Mouse (Mus musculus) gastrocnemius, adult 18-20 months (tissue): ENCODE measurements around the gene Gm609. TPM values are rescaled to one million over a fixed set of nuclear protein-coding genes. Genes with fewer than 3 reads are reported as not detected.
"Not testable (repeated sequence)": the region's sequence is repeated elsewhere in the genome, so short reads cannot be mapped to it uniquely, and the experiment has no call there.

Experiments used
- DNase-seq: peaks from one replicate; pipeline ENCODE4 v3.0.0; 2021; ENCODE audit warnings: low spot score
- long read RNA-seq, 2 experiments: library from polyadenylated mRNA; stranded (forward); transcript quantifications; one replicate each; pipeline ENCODE4 v2.0.0; 2021
- total RNA-seq, 2 experiments: library from RNA; stranded (reverse); gene quantifications; 2 replicates each; pipeline ENCODE4 v1.2.3; 2021

Gene Gm609
- total RNA-seq, result under 1 TPM in 1 of 2 experiments, not detected in 1; 0.09 TPM
- long read RNA-seq, experiment 1, result 0 reads
- long read RNA-seq, experiment 2, result 0 reads

DNA sequence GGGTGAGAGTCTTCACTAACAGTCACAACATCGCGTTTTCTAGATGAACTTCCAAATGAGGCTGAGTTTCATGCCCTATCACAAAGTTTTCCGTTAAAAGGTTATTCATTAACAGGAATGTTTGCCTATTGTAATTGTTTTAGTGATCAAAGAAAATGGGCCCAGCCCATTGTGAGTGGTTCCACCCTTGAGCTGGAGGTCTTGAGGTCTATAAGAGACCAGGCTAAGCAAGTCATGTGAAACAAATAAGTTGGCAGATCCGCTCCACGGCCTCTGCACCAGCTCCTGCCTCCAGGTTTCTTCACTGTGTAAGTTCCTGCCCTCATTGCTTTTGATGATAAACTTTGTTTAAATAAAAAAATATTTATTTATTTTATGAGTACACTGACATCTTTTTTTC is at the start of gene Gm609:
Gene Gm609, minus strand, starts transcription at position 43 of the 400 bp plus-strand sequence.
- DNase-seq, result no peak

- DNase-seq, result no peak
Observed at GRCm38 (mm10) chr16:45542108-45542507, 49.3 kb upstream of the Gm609 start.

GRCm38 (mm10) chr16:45538342-45538741 is 45.6 kb upstream of the Gm609 start:
- DNase-seq, result not testable (repeated sequence)

- no peak for DNase-seq
Observed at GRCm38 (mm10) chr16:45535009-45535408, 42.2 kb upstream of the Gm609 start, which contains the start of gene Slc9c1. TSS of gene Slc9c1 (plus strand) at chr16:45535309.

DNA sequence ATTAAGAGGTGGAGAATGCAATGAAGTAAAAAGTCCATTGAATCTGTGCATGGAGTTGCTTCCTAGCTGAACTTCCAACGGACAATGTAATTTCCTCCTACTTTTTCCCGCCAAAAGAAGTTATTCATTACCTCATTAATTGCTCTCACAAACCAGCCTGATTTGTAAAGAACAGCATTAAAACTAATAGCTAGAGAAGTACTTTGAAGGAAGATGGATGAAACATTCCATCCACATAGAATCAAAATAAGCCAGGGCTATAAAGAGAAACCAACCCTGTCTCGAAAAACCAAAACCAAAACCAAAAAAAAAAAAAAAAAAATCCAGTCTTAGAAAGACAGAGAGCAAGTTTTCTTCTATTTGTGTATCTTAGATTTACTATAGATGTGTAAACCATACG is 39.2 kb upstream of the Gm609 start, which contains the start of gene Gm17783:
Gene Gm17783, minus strand, starts transcription at position 101 of the 400 bp plus-strand sequence.
- DNase-seq, result no peak

GRCm38 (mm10) chr16:45525551-45525950 is 32.8 kb upstream of the Gm609 start:
- no peak for DNase-seq

DNA sequence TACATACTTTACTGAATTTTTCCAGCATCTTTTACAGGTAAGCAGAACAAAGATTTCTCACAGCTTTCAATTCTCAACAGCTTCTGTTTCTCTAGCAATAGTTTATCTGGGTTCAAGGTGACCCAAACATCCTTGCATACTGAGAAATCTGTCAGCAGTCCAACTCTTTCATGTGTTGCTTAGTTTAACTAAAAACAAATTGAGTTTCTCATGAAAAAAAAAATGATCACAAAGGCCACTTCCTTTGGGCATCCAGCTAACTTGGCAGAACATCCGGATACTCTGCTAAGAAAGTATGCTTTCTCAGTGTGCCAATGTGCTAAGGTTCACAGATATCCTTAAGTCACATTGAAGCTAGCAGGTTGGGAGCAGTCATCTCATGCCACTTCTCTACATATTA is 2.6 kb upstream of the Gm609 start:
- no peak for DNase-seq

DNA sequence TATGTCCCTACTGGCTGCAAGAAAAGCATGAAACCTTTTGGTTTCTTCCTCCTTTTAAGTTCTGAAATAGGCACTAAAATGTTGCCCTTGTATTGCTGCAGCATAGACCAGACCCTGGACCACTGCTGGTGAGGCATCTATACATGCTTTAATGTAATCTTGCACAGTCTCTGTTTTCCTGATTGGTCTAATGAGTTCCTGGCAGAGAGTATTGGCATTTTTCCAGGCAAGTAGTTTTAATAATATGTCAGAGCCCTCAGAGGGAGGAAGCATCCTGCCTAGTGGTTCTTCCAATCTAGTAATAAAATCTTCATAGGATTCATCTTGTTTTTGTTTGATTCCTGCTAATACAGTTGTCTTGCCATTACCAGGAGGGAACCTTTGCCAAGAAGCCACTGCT is 15.8 kb downstream of the Gm609 start:
- DNase-seq, result no peak

- not testable (repeated sequence) for DNase-seq
Observed at GRCm38 (mm10) chr16:45471836-45472235, 20.9 kb downstream of the Gm609 start.

DNA sequence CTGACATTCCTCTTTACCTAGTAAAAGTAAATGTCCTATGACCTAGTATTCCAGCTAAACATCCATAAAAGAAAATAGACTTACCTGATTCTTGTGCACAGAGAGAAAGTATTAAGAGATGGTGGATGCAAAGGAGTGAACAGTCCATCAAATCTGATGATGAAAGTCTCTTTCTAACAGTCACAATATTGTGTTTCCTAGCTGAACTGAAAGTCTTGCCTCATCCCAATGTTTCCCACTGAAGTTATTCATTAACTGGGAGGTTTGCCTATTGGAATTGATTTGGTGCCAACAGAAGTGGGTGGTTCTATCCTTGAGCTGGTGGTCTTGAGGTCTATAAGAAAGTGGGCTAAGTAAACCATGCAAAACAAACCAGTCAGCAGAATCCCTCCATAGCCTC is 38.0 kb downstream of the Gm609 start:
- DNase-seq, result no peak

DNA sequence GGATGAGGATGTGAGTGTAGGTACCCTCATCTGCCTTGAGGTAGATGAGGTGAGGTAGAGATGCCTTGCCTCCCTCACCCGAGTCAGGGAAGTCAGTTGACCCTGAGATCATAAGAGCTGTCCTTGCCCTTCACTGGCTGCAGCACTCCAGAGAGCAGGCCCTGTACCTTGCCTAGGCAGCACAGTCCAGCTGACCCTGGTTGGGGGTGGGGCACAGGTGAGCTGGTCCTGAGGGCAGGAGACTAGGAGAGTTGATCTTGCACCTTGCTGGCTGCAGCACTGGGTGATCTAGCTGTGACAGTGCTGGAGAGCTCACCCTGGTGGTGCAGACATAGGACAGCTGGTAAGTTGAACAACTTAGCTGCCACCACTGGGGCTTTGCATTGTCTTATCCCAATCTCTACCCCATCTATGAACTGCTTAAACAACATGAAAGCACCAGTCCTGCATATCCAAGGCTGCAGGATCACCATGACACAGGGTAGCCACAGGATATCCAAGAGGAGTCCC is 55.5 kb downstream of the Gm609 start:
- DNase-seq, result no peak

- DNase-seq, result no peak
Observed at GRCm38 (mm10) chr16:45435591-45435990, 57.2 kb downstream of the Gm609 start.

DNA sequence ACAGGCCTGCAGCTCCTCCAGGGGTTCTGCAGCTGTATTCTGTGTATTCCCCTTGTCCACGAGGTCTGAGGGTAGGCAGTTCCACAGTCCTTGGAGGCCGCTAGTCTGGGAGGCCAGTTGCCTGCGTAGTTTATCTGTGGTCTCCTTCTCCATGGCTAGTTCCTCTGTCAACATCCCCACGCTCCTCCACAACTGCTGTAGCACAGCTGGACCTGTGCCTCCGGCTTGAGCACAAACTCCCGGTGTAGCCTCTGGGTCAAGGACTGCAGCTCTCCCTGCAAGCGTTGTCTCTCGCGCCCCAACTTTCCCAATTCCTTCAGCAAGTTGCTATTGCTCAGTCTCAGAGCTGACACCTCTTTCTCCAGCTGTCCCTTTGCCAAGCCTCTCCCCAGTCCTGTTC is 65.1 kb downstream of the Gm609 start:
- DNase-seq, result no peak

DNA sequence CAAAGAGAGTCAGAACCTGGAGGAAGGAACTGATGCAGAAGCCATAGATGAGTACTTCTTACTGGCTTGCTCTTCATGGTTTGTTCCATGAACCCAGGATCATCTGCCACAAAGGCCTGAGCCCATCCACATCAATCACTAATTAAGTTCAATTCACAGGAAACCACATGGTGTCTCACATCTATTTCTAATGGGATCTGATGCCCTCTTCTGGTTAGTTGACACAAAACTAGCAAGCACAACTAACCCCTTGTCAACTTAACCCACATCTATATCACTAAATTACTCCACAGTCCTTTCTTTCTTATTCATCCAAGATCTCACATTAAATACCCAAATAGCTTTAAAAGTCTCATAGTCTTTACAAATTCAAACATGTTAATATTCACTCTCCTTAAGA is 79.3 kb downstream of the Gm609 start:
- no peak for DNase-seq

GRCm38 (mm10) chr16:45409064-45409446 is 83.7 kb downstream of the Gm609 start:
- not testable (repeated sequence) for DNase-seq

DNA sequence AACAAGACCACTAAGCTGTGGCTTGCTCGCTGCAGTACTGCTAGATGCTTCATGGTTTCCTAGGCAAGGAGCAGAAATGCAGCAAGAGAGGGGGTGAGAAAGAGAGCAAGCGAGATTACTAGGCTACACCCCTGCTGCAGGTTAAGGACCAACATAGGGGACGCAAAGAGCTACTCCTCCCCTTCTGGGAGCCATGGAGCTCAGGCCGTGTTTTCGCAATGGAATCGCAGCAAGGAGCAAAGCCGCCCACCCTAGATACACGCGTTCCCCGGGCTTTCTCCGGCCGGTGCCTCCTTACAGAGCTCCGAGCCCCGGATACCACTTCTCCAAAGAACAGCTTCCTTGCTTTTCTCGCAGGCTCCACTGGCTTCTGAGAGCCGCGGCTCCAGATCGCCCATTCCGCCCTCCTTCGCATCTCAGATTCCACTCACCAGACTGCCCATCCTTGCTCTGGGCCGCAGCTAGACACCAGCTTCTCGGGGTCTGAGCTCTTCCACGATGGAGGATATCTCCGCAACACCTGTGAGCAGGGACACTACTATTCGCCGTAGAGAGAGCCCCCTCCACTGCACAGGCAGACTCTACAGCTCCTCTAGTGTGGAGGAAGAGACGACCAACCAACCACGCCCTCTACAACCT is 84.2 kb downstream of the Gm609 start, which contains the start of gene Cd200:
Gene Cd200, minus strand, starts transcription at position 629 of the 639 bp plus-strand sequence.
- DNase-seq, result peak; percentile 20

GRCm38 (mm10) chr16:45407645-45408400 is 84.9 kb downstream of the Gm609 start:
- no peak for DNase-seq

GRCm38 (mm10) chr16:45407091-45407490 is 85.7 kb downstream of the Gm609 start:
- no peak for DNase-seq

DNA sequence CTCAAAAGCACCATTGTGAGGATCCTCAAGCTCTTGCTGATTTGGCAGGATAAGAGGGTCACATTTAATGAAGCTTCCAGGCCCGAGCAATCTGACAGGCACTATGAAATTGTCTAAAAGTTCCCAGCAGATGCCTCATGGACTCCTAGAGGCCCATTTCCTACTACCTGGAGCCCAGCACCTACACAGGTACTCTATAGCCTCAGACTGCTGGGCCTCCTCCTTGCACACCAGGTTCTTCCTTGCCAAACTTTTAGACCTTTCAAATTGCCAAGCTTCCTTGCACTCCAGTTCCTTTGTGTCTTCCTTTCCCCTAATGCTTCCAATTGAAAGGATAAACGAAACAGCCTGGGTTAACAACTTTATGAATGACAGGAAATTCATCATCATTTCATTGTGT is 89.8 kb downstream of the Gm609 start:
- no peak for DNase-seq

DNA sequence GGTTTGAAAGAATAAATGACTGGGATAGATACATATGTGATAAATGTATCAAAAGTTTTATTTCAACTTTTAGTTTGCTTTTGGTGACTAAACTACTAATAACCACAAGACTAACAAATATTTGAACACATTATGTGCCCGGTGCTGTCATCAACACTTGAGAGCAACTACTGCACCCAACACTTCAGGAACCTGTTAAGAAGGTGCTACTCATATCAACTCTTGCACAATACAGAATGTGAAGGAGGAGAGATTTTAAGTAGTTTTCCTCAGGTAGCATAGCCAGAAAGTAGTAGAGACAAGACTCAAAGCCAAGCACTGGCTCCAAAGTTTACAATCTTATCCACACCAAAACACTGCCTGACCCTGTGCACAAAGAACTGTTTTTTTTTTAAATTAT is 90.7 kb downstream of the Gm609 start:
- DNase-seq, result no peak

DNA sequence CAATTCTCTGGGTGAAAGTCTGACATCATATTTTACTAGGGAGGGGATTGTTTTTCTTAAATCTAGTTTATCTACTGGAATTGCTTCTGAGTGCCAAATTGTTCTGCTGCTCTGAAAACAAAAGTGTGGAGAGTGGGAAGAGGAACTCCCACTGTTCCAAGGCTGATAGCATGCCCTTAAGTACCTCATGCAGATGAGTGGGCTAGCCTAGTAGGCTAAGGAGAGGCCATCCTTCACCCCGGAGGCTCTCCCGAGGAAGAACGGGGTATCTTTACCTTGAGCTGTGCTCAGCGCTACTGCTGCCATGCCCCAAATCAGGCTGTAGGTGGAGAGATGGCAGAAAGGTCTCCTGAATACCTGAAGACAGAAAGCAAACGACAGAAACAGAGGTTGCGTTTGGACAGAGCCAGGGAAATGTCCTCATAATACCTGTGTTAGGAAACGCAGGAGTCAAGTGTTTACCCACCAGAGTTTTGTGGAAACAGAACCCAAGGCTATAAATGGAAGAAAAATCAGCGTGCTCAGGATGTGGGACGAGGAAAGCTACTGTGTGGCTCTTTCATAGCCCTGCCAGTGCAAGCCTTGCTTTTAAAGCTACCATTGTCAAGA is 92.7 kb downstream of the Gm609 start:
- no peak for DNase-seq

DNA sequence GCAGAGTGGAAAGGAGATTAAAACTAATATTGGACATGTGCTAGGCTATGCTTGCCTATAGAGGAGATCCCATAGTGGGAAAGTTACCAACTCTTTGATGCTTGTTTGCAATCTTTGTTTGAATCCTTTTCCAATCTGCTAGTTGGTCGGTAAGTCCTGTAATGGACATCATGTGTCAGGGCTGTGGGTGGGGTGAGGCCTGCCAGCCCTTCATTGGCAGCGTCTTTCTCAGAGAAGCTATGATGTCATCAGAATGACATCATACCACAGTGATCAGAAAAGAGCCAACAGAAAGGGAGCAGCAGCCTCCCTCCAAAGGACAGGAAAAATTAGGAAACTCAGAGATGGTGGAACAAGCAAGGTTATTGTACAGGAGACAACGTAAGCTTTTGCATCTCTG is 93.4 kb downstream of the Gm609 start:
- no peak for DNase-seq
